Mouse (Mus musculus) kidney, embryonic 14.5 days (tissue): ENCODE data around the gene Pspn. TPM values are rescaled to one million over a fixed set of nuclear protein-coding genes. Genes with fewer than 3 reads are reported as not detected.
A peak's percentile ranks its signal among the peaks of the same experiment; 100 is the strongest.

ENCODE experiments used
- ATAC-seq: fragments of 200-750 bp; cut with Nextera tagmentation; 2 replicates; pipeline ENCODE4 v1.8.0; 2017; ENCODE audit warnings: moderate number of reproducible peaks, mild to moderate bottlenecking, moderate TSS enrichment, moderate library complexity; ENCODE audit not compliant: low FRiP score, low TSS enrichment
- H3K27ac ChIP-seq: fragments of 300-500 bp; sonication (generic); 2 replicates; pipeline ENCODE4 v1.5.1; 2014; ENCODE audit warnings: low read depth, mild to moderate bottlenecking, low read length, moderate library complexity, mixed read lengths
- H3K27me3 ChIP-seq: fragments of 300-500 bp; sonication (generic); 2 replicates; pipeline ENCODE4 v1.6.1; 2014; ENCODE audit warnings: mild to moderate bottlenecking, low read length; ENCODE audit not compliant: control insufficient read depth, insufficient read depth
- H3K36me3 ChIP-seq: fragments of 300-500 bp; sonication (generic); 2 replicates; pipeline ENCODE4 v1.6.1; 2014; ENCODE audit warnings: low read length, mixed read lengths; ENCODE audit not compliant: control insufficient read depth, insufficient read depth
- H3K4me1 ChIP-seq: fragments of 300-500 bp; sonication (generic); 2 replicates; pipeline ENCODE4 v1.6.1; 2014; ENCODE audit warnings: low read length, mixed read lengths; ENCODE audit not compliant: control insufficient read depth, insufficient read depth
- H3K4me2 ChIP-seq: fragments of 300-500 bp; sonication (generic); replicated peaks from 2 replicates; pipeline ENCODE4 v1.6.1; 2014; ENCODE audit warnings: low read depth, mild to moderate bottlenecking, low read length
- H3K4me3 ChIP-seq: fragments of 300-500 bp; sonication (generic); 2 replicates; pipeline ENCODE4 v1.5.1; 2014; ENCODE audit warnings: mild to moderate bottlenecking, low read length
- H3K9ac ChIP-seq: fragments of 300-500 bp; sonication (generic); 2 replicates; pipeline ENCODE4 v1.6.1; 2014; ENCODE audit warnings: low read depth, mild to moderate bottlenecking, low read length, moderate library complexity
- H3K9me3 ChIP-seq: fragments of 300-500 bp; sonication (generic); 2 replicates; pipeline ENCODE4 v1.6.1; 2016; ENCODE audit warnings: low read length; ENCODE audit not compliant: control insufficient read depth
- WGBS: fragments of 180-500 bp; shearing (Covaris S2); extraction: QIAGEN DNeasy Blood & Tissue Kit; methylation state at CpG from one replicate; pipeline ENCODE4 v1.1.7; 2014; 5-methylcytosine and 5-hydroxymethylcytosine counted together
- polyA plus RNA-seq: library from polyadenylated mRNA; unstranded; fragments of >200 nt; fragmentation: Nextera tagmentation; extraction: Ambion mirVana; gene quantifications from 2 replicates; pipeline ENCODE4 v1.2.1, GENCODE M21; 2014

Pspn gene
- polyA plus RNA-seq, 1 experiment from 2014 or later = 1.4 TPM

GRCm38 (mm10) chr17:56961880-56962279, 37.9 kb downstream of the Pspn start:
- Histone ChIP-seq H3K4me2 (no peak overlapping the region), H3K9ac (no peak overlapping the region), H3K4me1 (no peaks in the 10 kb centered on the region), H3K4me3 (no peak overlapping the region), H3K9me3 (peaks cover 2% of the 10 kb centered on the region; the same call in 1 of the 2 replicates), H3K27me3 (no peaks in the 10 kb centered on the region), H3K36me3 (no peaks in the 10 kb centered on the region), H3K27ac (no peak overlapping the region)
- WGBS = 88% methylated on average over 4 of the region's 4 CpGs
- ATAC-seq = no peak

- Histone ChIP-seq H3K4me2 (no peak overlapping the region), H3K4me3 (no peak overlapping the region), H3K36me3 (no peaks in the 10 kb centered on the region), H3K27me3 (no peaks in the 10 kb centered on the region), H3K27ac (no peak overlapping the region), H3K9ac (no peak overlapping the region), H3K9me3 (peaks cover 2% of the 10 kb centered on the region; the same call in 1 of the 2 replicates), H3K4me1 (no peaks in the 10 kb centered on the region)
- no peak for ATAC-seq
- 84% methylated on average over 4 of the region's 4 CpGs for WGBS
Measured at GRCm38 (mm10) chr17:56958667-56959066, 41.2 kb downstream of the Pspn start.

- Histone ChIP-seq H3K4me2 (no peak overlapping the region), H3K9ac (no peak overlapping the region), H3K27me3 (no peaks in the 10 kb centered on the region), H3K36me3 (no peaks in the 10 kb centered on the region), H3K9me3 (peaks cover 2% of the 10 kb centered on the region; the same call in 1 of the 2 replicates), H3K4me3 (no peak overlapping the region), H3K4me1 (no peaks in the 10 kb centered on the region), H3K27ac (no peak overlapping the region)
- WGBS = 33% methylated on average over 11 of the region's 11 CpGs
- peak; percentile 66; the same call in 1 of the 2 replicates for ATAC-seq
Measured at GRCm38 (mm10) chr17:56957763-56958429, 41.9 kb downstream of the Pspn start.

- no peaks in the 10 kb centered on the region for H3K4me1 ChIP-seq
- H3K4me2 ChIP-seq = no peak overlapping the region
- no peak overlapping the region for H3K9ac ChIP-seq
- H3K27ac ChIP-seq = no peak overlapping the region
- no peaks in the 10 kb centered on the region for H3K9me3 ChIP-seq
- WGBS = 77% methylated on average over 7 of the region's 7 CpGs
- H3K27me3 ChIP-seq = no peaks in the 10 kb centered on the region
- no peaks in the 10 kb centered on the region for H3K36me3 ChIP-seq
- ATAC-seq = no peak
- no peak overlapping the region for H3K4me3 ChIP-seq
Measured at GRCm38 (mm10) chr17:56954871-56955270, 44.9 kb downstream of the Pspn start.

GRCm38 (mm10) chr17:56952639-56953038, 47.2 kb downstream of the Pspn start:
- WGBS = 75% methylated on average over 1 of the region's 1 CpGs

GRCm38 (mm10) chr17:56950915-56951314, 48.9 kb downstream of the Pspn start:
- H3K27ac ChIP-seq = no peak overlapping the region
- ATAC-seq = no peak; the same call in 1 of the 2 replicates
- H3K4me3 ChIP-seq = no peak overlapping the region
- WGBS = 16% methylated on average over 3 of the region's 3 CpGs
- H3K4me1 ChIP-seq = no peaks in the 10 kb centered on the region
- no peak overlapping the region for H3K4me2 ChIP-seq
- H3K27me3 ChIP-seq = no peaks in the 10 kb centered on the region
- no peaks in the 10 kb centered on the region for H3K9me3 ChIP-seq
- no peaks in the 10 kb centered on the region for H3K36me3 ChIP-seq
- H3K9ac ChIP-seq = no peak overlapping the region

More at GRCm38 (mm10) chr17:56952639-56953038, 47.2 kb downstream of the Pspn start:
- no peak overlapping the region for H3K4me2 ChIP-seq
- no peak overlapping the region for H3K27ac ChIP-seq
- H3K9me3 ChIP-seq = no peaks in the 10 kb centered on the region
- H3K4me1 ChIP-seq = no peaks in the 10 kb centered on the region
- no peak for ATAC-seq
- H3K27me3 ChIP-seq = no peaks in the 10 kb centered on the region
- no peak overlapping the region for H3K9ac ChIP-seq
- H3K36me3 ChIP-seq = no peaks in the 10 kb centered on the region
- no peak overlapping the region for H3K4me3 ChIP-seq

Other genes with a start within 250 kb of the Pspn start
- 9.5 and 12.9 TPM in 2 replicates for gene Nrtn, start 242.5 kb downstream of the Pspn start, polyA plus RNA-seq
- gene Dus3l, start 235.3 kb downstream of the Pspn start, polyA plus RNA-seq = 37.8 and 48.0 TPM in 2 replicates
- 1.7 and 2.3 TPM in 2 replicates for gene Prr22, start 229.8 kb downstream of the Pspn start, polyA plus RNA-seq
- 2.3 and 3.9 TPM in 2 replicates for gene Rfx2, start 169.0 kb downstream of the Pspn start, polyA plus RNA-seq
- gene Acsbg2, start 125.6 kb downstream of the Pspn start, polyA plus RNA-seq = not detected in 2 replicates
- 0.15 and 0.30 TPM in 2 replicates for gene 1700061G19Rik, start 124.5 kb downstream of the Pspn start, polyA plus RNA-seq
- gene Mllt1, start 64.6 kb downstream of the Pspn start, polyA plus RNA-seq = 35.5 and 35.8 TPM in 2 replicates
- not detected in 2 replicates for gene Acer1, start 17.9 kb downstream of the Pspn start, polyA plus RNA-seq
- gene Clpp, start 9.7 kb downstream of the Pspn start, polyA plus RNA-seq = 173 and 206 TPM in 2 replicates
- gene Alkbh7, start 2.7 kb downstream of the Pspn start, polyA plus RNA-seq = 54.8 and 55.8 TPM in 2 replicates
- gene Gtf2f1, start 11.3 kb upstream of the Pspn start, polyA plus RNA-seq = 65.1 and 65.6 TPM in 2 replicates
- 0.24 and 0.39 TPM in 2 replicates for gene Gm17949, start 11.5 kb upstream of the Pspn start, polyA plus RNA-seq
- 46.2 and 65.9 TPM in 2 replicates for gene Khsrp, start 31.5 kb upstream of the Pspn start, polyA plus RNA-seq
- 0.16 TPM in 1 of 2 replicates, not detected in the other for gene Slc25a41, start 41.6 kb upstream of the Pspn start, polyA plus RNA-seq
- 46.4 and 48.7 TPM in 2 replicates for gene Crb3, start 59.1 kb upstream of the Pspn start, polyA plus RNA-seq
- 12.9 and 13.2 TPM in 2 replicates for gene Slc25a23, start 59.8 kb upstream of the Pspn start, polyA plus RNA-seq
- 3.4 and 4.4 TPM in 2 replicates for gene Dennd1c, start 78.5 kb upstream of the Pspn start, polyA plus RNA-seq
- gene Tubb4a, start 87.8 kb upstream of the Pspn start, polyA plus RNA-seq = 23.3 and 23.8 TPM in 2 replicates
- 9.8 and 10.1 TPM in 2 replicates for gene Tnfsf9, start 105.3 kb upstream of the Pspn start, polyA plus RNA-seq
- gene Cd70, start 149.8 kb upstream of the Pspn start, polyA plus RNA-seq = not detected in 2 replicates
- gene Tnfsf14, start 194.2 kb upstream of the Pspn start, polyA plus RNA-seq = not detected in 2 replicates
- 0.19 and 1.2 TPM in 2 replicates for gene C3, start 228.1 kb upstream of the Pspn start, polyA plus RNA-seq
- 32.8 and 36.8 TPM in 2 replicates for gene Gpr108, start 248.4 kb upstream of the Pspn start, polyA plus RNA-seq
- gene Trip10, start 249.4 kb upstream of the Pspn start, polyA plus RNA-seq = 29.7 and 37.1 TPM in 2 replicates